Mouse (Mus musculus) left cerebral cortex, adult 11 months (tissue): ENCODE results near the gene Scel.

Source experiments
- DNase-seq: peaks from one replicate; pipeline ENCODE4 v3.0.0; 2022; ENCODE audit warnings: low spot score

The Scel gene

GRCm38 (mm10) chr14:103651106-103651505, 138.0 kb downstream of the Scel start:
- DNase-seq, result no peak

GRCm38 (mm10) chr14:103651562-103651961, 138.4 kb downstream of the Scel start:
- DNase-seq, result no peak

- DNase-seq, result no peak
Measured at GRCm38 (mm10) chr14:103652524-103652923, 139.4 kb downstream of the Scel start.

GRCm38 (mm10) chr14:103653800-103654199, 140.7 kb downstream of the Scel start:
- DNase-seq, result no peak

GRCm38 (mm10) chr14:103655448-103655847, 142.3 kb downstream of the Scel start:
- DNase-seq, result no peak

GRCm38 (mm10) chr14:103657876-103658275, 144.7 kb downstream of the Scel start:
- DNase-seq, result no peak
